Mouse (Mus musculus): Measurements from ENCODE around the gene Sh3pxd2a.

- no peak for TF ChIP-seq POU5F1 (IDR thresholded peaks at IDR 0.05; ENCODE audit: borderline replicate concordance, low read length)
- TF ChIP-seq CTCF (conservative IDR thresholded peaks at IDR 0.05; ENCODE audit: low read length) = no peak
- no peak for TF ChIP-seq NANOG (IDR thresholded peaks at IDR 0.05; ENCODE audit: borderline replicate concordance, low read length)
Observed at GRCm38 (mm10) chr19:47455001-47455755, 9.0 kb downstream of the Sh3pxd2a start.
